Mouse (Mus musculus) layer of hippocampus, postnatal 10 days (tissue): ENCODE data around the gene Tubgcp5. TPM values are rescaled to one million over a fixed set of nuclear protein-coding genes. Genes with fewer than 3 reads are reported as not detected.

Experiments
- total RNA-seq, 2 experiments: library from RNA; stranded (reverse); gene quantifications; 2 replicates each; pipeline ENCODE4 v1.2.3; 2021

The Tubgcp5 gene
- total RNA-seq, 2 experiments from 2014 or later: 25.9 to 27.5 TPM

Other genes with a start within 250 kb of the Tubgcp5 start
- gene Siglech, start 26.0 kb upstream of the Tubgcp5 start, total RNA-seq: 1 to 10 TPM; 9.1 to 9.7 TPM
- 100 to 1,000 TPM; 115 TPM for gene Cyfip1, start 47.6 kb downstream of the Tubgcp5 start, total RNA-seq
- 10 to 100 TPM; 56.1 to 62.7 TPM for gene Nipa2, start 168.3 kb downstream of the Tubgcp5 start, total RNA-seq
- gene Nipa1, start 225.8 kb downstream of the Tubgcp5 start, total RNA-seq: 10 to 100 TPM; 70.0 to 75.4 TPM